Mouse (Mus musculus) R1 (cell line): ENCODE measurements around the gene Creb3l2.
A peak's percentile ranks its signal among the peaks of the same experiment; 100 is the strongest.

Experiments used
- DNase-seq: peaks from one replicate; pipeline ENCODE4 v3.0.0-alpha.2; 2018; ENCODE audit warnings: low read depth, low spot score

The Creb3l2 gene

DNA sequence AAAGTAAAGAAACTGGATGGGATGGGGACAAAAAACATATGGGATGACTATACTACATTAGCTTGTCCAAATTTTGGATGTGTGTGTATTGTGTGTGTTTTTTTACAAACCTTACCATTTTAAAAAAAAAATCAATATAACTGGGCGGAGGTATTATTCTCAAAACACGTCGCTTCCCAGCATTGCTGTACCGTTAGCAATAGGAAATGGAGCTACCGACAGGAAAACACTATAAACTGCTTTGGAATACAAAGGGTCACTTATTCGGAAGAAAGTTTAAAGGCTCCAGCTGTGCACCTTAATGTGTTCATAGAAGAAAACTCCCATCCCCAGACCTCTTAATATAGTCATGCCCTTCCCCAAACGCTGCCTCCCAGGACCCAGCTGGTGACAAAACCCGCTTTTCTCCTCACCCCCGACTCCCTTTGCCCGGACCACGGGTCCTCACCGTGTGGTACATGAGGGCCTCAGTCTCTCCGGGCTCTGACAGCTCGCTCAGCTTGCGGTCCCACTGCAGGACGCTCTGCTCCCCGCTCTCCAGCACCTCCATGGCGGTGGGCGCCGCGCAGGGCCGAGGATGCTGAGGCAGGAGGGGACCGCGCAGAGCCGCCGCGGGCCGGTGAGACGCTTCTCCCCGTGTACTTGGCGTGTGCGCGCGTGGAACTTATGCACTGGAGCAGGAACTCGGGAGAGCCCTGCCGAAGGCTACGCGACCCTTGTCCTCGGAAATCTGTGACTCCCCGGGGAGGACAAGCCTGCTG, 515 bp downstream of the Creb3l2 start:
- no peak for DNase-seq

- DNase-seq: no peak
Measured at GRCm38 (mm10) chr6:37440491-37441250, 1.3 kb downstream of the Creb3l2 start.

GRCm38 (mm10) chr6:37439676-37440490, 2.1 kb downstream of the Creb3l2 start:
- peak; percentile 69 for DNase-seq

GRCm38 (mm10) chr6:37438510-37438909, 3.4 kb downstream of the Creb3l2 start:
- DNase-seq: no peak

DNA sequence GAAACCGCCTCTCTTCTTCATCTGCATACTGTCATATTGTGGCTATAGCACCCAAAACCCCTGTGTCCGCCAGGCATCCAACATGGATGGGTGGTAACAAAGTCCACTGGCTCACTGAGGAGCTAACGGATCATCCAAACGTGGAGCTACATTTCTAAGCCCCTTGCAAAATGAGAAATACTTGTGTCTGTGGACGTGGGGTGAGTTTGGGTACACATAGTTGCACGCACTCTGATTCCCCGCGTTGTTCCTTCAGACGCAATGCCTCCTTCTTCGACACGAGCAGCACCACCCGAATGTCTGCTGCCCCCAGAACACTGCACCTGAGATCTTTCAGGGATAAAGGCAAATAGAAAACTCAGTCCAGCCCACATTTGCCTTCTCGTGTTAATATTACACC, 4.9 kb downstream of the Creb3l2 start:
- DNase-seq: no peak

GRCm38 (mm10) chr6:37435391-37435790, 6.6 kb downstream of the Creb3l2 start:
- DNase-seq: no peak

DNA sequence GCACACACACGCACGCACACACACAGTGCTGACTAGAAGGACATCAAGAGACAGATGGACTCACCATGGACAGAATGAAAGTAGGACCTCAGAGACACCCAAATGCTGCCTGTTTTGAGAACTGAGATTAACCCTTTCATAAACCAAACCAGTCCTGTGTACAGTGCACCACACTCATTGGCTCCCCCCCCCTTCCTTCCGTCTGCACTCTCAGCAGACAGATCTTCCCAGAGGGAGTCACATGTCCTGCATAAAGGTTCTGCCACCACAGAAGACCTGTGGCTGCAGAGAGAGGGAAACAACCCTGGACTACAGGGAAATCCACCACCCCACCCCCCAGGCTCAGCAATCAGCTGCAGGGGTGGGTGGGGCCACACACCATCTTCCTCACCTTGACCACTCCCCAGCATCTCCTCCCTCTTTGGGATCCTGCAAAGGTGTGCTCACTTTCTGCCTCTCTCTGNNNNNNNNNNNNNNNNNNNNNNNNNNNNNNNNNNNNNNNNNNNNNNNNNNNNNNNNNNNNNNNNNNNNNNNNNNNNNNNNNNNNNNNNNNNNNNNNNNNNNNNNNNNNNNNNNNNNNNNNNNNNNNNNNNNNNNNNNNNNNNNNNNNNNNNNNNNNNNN, 12.0 kb downstream of the Creb3l2 start:
- no peak for DNase-seq

DNA sequence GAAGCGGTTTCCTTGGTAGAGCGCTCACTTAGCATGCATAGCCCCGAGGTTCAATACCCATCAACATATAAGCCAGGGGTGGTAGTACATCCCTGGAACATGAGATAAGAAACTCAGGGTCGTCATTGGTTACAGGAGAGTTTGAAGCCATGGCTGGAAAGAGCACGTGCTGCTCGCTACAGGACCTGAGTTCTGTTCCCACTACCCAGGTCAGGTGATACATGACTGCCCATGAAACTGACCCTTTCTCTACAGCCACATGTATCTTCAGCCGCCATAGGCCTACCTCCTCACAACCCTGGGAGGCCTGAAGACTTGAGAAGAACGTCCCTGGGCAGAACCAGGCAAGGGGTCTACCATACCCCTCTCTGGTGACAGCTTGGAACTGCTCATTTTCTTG, 13.0 kb downstream of the Creb3l2 start:
- no peak for DNase-seq

- no peak for DNase-seq
Measured at GRCm38 (mm10) chr6:37428044-37428443, 13.9 kb downstream of the Creb3l2 start.

DNA sequence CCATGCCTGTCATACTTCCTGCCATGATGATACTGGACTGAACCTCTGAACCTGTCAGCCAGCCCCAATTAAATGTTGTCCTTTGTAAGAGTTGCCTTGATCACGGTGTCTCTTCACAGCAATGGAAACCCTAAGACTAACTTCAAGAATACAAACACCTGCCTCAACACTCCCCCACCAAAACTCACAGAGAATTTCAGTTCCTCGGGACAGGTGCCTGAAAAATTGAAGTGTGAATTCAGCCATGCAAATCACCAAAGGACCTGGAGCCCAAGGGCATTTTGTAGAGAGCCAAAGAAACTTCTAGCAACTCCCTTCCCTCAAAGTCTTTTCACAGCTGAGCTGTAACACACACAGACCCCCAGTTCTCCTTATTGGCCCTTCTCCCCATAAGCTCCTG, 15.3 kb downstream of the Creb3l2 start:
- DNase-seq: no peak

GRCm38 (mm10) chr6:37425833-37426232, 16.1 kb downstream of the Creb3l2 start:
- DNase-seq: no peak

GRCm38 (mm10) chr6:37425075-37425474, 16.9 kb downstream of the Creb3l2 start:
- no peak for DNase-seq

DNA sequence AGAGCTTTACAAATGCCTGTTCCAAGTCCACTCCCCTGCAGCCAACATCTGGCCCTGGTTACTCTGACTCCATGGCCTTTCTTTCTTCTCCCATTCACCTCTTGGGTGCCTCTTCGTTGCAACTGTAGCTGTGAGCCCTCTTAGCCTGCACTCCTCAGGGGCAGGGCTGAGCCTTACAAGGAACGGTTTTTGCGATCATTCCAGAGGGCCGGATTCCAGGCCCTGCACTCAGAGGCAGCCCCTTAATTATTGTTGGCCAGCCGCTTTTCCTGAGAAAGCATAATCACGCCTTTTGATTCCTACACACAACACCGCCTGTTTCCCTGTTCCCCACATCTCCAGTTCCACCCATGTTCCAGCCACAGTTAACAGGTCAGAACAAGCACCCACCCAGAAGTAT, 17.6 kb downstream of the Creb3l2 start:
- DNase-seq: no peak

GRCm38 (mm10) chr6:37423386-37423785, 18.6 kb downstream of the Creb3l2 start:
- DNase-seq: no peak

GRCm38 (mm10) chr6:37421124-37421523, 20.8 kb downstream of the Creb3l2 start:
- DNase-seq: no peak

DNA sequence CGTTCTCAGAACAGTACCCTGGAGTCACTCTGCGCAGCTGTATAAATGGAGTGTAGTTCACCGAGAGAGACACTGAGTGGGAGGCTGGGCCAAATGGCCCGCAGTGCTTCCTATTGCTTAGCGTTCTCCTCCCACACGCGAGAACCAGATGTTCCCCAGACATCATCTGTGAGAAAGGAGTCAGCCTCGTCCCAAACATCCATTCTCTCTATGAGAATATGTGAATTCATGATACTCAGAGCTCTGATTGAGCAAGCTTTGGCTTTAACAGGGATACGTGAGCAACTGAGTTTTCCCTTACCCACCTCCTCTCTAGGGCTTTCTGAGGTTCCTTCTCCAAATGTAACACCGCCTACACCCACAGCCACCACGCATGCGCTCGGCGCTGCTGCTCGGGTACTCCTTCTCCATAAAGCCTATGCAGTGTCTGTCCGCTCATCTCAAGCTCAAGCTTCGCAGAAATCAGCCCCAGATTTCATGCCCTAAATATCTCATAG, 22.5 kb downstream of the Creb3l2 start:
- peak; percentile 54 for DNase-seq

GRCm38 (mm10) chr6:37418931-37419330, 23.0 kb downstream of the Creb3l2 start:
- no peak for DNase-seq

GRCm38 (mm10) chr6:37416743-37417142, 25.2 kb downstream of the Creb3l2 start:
- peak; percentile 39 for DNase-seq

DNA sequence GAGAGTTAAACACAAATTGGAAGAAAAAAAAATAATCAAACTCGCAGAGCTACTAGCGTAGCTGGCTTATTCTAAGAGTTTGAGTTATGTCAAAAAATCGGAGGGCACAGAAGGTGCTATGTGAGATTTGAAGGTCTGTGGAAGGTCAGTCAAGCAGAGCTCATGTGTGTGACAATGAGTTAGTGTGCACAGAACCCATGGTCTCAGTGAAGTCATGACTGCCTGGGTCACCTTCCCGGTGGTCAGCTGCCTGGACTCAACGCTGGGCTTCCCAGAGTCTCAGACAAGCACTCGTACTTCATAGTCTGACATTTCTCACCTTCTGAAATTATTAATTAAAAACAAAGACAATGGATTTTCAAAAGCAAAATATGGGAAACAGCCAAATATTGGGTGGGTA, 26.4 kb downstream of the Creb3l2 start:
- no peak for DNase-seq

- DNase-seq: peak; percentile 35
Measured at GRCm38 (mm10) chr6:37415034-37415433, 26.9 kb downstream of the Creb3l2 start.

DNA sequence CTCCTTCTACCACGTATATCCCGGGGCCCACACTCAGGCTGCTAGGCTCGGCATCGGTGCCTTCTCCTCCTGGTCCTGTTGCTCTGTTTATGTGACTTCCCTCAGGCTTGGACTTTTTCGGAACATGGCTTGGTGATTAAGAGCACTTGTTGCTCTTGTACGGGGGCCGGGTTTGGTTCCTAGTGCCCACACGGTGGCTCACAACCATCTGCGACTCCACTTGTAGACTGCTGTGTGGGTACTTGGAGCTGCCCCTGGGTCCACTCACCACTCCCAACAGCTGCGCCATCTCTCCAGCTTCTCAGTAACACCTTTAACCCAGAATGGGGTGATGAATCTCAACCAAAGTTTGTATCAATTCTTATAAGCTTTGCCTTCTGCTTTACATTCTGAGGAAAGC, 27.4 kb downstream of the Creb3l2 start:
- DNase-seq: no peak

- no peak for DNase-seq
Measured at GRCm38 (mm10) chr6:37411696-37412095, 30.2 kb downstream of the Creb3l2 start.
